Mouse (Mus musculus): ENCODE results near the gene Ell. TPM values are rescaled to one million over a fixed set of nuclear protein-coding genes. Genes with fewer than 3 reads are reported as not detected.

Gene Ell
- polyA plus RNA-seq, 1 experiment from 2014 or later = 26.1 TPM

- ATAC-seq = no peak
- in situ Hi-C loops (cut with MboI; ENCODE audit: low pct_unique_long_range_greater_than_20kb) = no loop called here
- CTCF ChIA-PET = interaction anchor here (1.6 to 5.2 kb wide), 4 partner anchors 9 to 49 kb away, joined by 5 to 64 read pairs (median 10); no protein-coding TSS in a partner anchor
- no peaks in the 10 kb centered on the region for H3K27me3 ChIP-seq
- TF ChIP-seq CTCF (IDR thresholded peaks at IDR 0.05) = no peak
- no peak for DNase-seq (ENCODE audit: low read depth, low spot score)
- POLR2A ChIA-PET = interaction anchor here (1.5 to 2.4 kb wide), 2 partner anchors 15 to 48 kb away, joined by 3 to 7 read pairs; no protein-coding TSS in a partner anchor
Observed at GRCm38 (mm10) chr8:70561809-70562535, 22.7 kb downstream of the Ell start.

DNA sequence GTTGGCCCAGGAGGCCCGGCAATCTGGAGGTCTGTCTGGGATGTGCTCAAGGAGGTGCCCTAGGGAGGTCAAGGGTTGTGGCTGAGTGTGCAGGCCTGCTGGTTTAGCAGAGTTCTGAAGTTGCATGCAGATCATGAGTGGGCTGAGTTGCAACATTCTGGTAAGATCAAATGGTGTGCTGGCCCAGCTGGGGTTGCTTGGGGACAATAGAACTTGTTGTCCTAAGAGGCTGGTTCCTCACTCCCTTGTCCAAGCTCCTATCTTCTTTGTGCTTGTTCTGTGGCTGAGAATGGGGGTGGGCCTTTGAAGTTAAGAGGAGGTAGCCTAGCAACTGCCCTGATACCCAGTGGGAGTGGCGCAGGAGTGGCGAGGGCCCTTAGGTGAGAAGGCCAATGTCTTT, 23.5 kb downstream of the Ell start:
- no peak for DNase-seq (ENCODE audit: low read depth, low spot score)
- H3K27me3 ChIP-seq = no peaks in the 10 kb centered on the region
- in situ Hi-C loops (cut with MboI; ENCODE audit: low pct_unique_long_range_greater_than_20kb) = no loop called here
- ATAC-seq = no peak
- ChIA-PET CTCF (no interaction called here), POLR2A (interaction anchor here (1.4 kb wide), 1 partner anchor 31 kb away, joined by 4 read pairs; no protein-coding TSS in a partner anchor)
- TF ChIP-seq CTCF (IDR thresholded peaks at IDR 0.05) = no peak

DNA sequence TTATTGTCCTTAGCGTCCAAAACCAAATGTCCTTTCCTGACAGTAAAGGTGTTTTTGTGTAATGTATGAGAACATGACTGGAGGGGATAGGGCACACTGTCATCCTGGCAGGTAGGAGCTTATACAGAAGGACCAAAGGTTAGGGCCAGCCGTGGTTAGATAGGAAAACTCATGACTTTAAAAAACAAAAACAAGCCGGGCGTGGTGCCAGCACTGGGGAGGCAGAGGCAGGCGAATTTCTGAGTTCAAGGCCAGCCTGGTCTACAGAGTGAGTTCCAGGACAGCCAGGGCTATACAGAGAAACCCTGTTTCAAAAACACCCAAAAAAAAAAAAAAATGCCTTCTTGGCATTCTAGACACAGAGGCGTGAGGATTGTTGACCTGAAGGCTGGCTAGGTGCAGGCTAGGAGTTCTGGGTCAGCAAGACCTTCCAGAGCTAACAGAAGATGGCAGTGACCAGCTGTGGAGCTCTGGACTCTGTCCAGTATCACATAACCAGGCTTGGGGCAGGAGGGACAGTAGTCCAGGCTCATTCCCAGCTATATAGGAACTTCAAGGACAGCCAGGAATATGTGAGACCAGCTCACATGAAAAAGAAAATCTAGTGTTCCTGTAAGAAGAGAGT, 24.6 kb downstream of the Ell start:
- no peak for TF ChIP-seq CTCF (IDR thresholded peaks at IDR 0.05)
- ATAC-seq = no peak

GRCm38 (mm10) chr8:70564696-70565235, 25.5 kb downstream of the Ell start:
- no peaks in the 10 kb centered on the region for H3K27me3 ChIP-seq
- peak; percentile 17 for ATAC-seq
- DNase-seq (ENCODE audit: low read depth, low spot score) = no peak
- in situ Hi-C loops (cut with MboI; ENCODE audit: low pct_unique_long_range_greater_than_20kb) = no loop called here
- POLR2A ChIA-PET = interaction anchor here (0.8 to 1.6 kb wide), 3 partner anchors 9 to 12 kb away, joined by 3 to 4 read pairs (median 3); no protein-coding TSS in a partner anchor
- no peak for TF ChIP-seq CTCF (IDR thresholded peaks at IDR 0.05)
- CTCF ChIA-PET = interaction anchor here (1.1 to 1.8 kb wide), 7 partner anchors 9 to 39 kb away, joined by 3 to 8 read pairs (median 3); no protein-coding TSS in a partner anchor

More for the DNA sequence above, 24.6 kb downstream of the Ell start:
- no peak for DNase-seq (ENCODE audit: low read depth, low spot score)
- in situ Hi-C loops (cut with MboI; ENCODE audit: low pct_unique_long_range_greater_than_20kb) = no loop called here
- ChIA-PET CTCF (interaction anchor here (1.0 to 1.7 kb wide), 6 partner anchors 9 to 40 kb away, joined by 3 to 8 read pairs (median 3); no protein-coding TSS in a partner anchor), POLR2A (interaction anchor here (1.0 to 1.6 kb wide), 4 partner anchors 10 to 32 kb away, joined by 3 to 5 read pairs (median 4); no protein-coding TSS in a partner anchor)
- no peaks in the 10 kb centered on the region for H3K27me3 ChIP-seq

DNA sequence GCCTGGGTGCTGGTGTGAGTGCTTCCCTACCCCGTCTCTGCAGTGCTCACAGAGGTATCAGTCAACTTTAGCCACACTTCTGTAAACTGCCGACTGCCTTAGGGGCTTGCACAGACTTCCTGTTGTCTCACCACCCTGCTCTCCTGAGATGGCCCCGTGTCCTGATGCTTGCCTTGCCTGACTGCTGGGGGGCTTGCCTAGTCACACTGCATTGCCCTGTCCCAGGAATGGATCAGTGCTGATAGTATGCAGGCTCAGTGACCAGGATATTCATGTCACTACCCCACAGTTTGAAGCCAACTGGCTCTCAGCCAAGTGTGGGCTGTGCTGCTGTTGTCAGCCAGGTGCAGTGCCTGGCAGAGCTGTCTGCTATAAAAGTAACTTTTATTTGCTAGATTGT, 26.3 kb downstream of the Ell start:
- ATAC-seq (peak; percentile 15), DNase-seq (ENCODE audit: low read depth, low spot score) (no peak)
- in situ Hi-C loops (cut with MboI; ENCODE audit: low pct_unique_long_range_greater_than_20kb) = no loop called here
- no peak for TF ChIP-seq CTCF (IDR thresholded peaks at IDR 0.05)
- ChIA-PET CTCF (interaction anchor here (1.1 to 1.8 kb wide), 3 partner anchors 9 to 38 kb away, joined by 3 to 4 read pairs (median 3); no protein-coding TSS in a partner anchor), POLR2A (interaction anchor here (0.8 kb wide), 1 partner anchor 9 kb away, joined by 3 read pairs; no protein-coding TSS in a partner anchor)
- no peaks in the 10 kb centered on the region for H3K27me3 ChIP-seq

- CTCF ChIA-PET = interaction anchor here (0.8 to 1.7 kb wide), 5 partner anchors 9 to 41 kb away, joined by 3 to 10 read pairs (median 3); no protein-coding TSS in a partner anchor
- no peak for ATAC-seq
Observed at GRCm38 (mm10) chr8:70570360-70570759, 31.1 kb downstream of the Ell start.

DNA sequence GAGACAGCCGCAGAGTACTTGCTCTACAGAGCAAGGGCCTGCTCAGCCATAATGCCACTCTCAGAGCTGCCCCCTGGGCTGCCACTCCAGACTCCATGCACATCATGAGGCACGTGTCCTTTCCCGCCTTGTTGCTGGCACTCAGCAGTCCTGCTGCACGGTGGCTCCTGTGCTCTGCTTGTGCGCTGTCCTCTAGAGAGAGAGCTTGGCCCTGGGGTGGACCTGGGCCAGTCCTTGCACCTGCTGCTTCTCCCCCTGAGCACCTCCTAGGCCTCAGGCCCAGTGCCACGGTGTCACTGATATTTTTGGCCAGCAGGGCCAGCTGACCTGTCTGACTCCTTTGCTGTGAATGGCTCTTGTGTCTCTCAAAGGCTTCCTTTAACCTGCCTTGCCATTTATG, 31.7 kb downstream of the Ell start:
- no peak for ATAC-seq
- ChIA-PET POLR2A (interaction anchor here (1.0 to 1.9 kb wide), 3 partner anchors 30 to 39 kb away, joined by 3 to 6 read pairs (median 4); partner anchors contain the start of gene Ssbp4), CTCF (interaction anchor here (0.8 to 1.7 kb wide), 4 partner anchors 9 to 26 kb away, joined by 3 to 10 read pairs (median 3); no protein-coding TSS in a partner anchor)
- in situ Hi-C loops (cut with MboI; ENCODE audit: low pct_unique_long_range_greater_than_20kb) = no loop called here
- no peak for TF ChIP-seq CTCF (IDR thresholded peaks at IDR 0.05)
- no peaks in the 10 kb centered on the region for H3K27me3 ChIP-seq
- DNase-seq (ENCODE audit: low read depth, low spot score) = no peak

More at GRCm38 (mm10) chr8:70570360-70570759, 31.1 kb downstream of the Ell start:
- in situ Hi-C loops (cut with MboI; ENCODE audit: low pct_unique_long_range_greater_than_20kb) = no loop called here
- POLR2A ChIA-PET = interaction anchor here (1.0 to 1.9 kb wide), 4 partner anchors 10 to 40 kb away, joined by 3 to 6 read pairs (median 4); partner anchors contain the start of gene Ssbp4
- DNase-seq (ENCODE audit: low read depth, low spot score) = no peak
- H3K27me3 ChIP-seq = no peaks in the 10 kb centered on the region
- TF ChIP-seq CTCF (IDR thresholded peaks at IDR 0.05) = no peak

DNA sequence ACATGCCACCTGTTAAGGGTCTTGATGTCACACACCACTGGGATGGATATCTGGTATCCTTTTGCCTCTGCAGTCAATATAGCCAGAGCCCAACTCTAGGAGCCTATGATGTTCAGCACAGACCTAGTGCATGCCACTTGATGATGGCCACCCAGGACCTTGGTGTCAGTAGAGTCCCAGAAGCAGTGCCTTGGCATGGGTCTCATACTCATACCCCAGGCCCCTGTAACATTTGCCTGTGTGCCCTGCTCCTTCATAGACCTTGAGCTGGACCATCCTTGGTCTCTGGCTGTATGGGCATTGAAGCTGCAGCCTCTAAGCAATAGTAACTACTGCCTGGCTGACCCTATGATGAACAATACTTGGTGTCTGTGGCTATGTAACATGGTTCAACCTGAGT, 35.0 kb downstream of the Ell start:
- ChIA-PET CTCF (interaction anchor here (1.3 kb wide), 1 partner anchor 9 kb away, joined by 4 read pairs; no protein-coding TSS in a partner anchor), POLR2A (interaction anchor here (0.7 to 1.3 kb wide), 3 partner anchors 9 to 23 kb away, joined by 3 read pairs; no protein-coding TSS in a partner anchor)
- no peak for ATAC-seq
- in situ Hi-C loops (cut with MboI; ENCODE audit: low pct_unique_long_range_greater_than_20kb) = no loop called here
- H3K27me3 ChIP-seq = no peaks in the 10 kb centered on the region
- no peak for TF ChIP-seq CTCF (IDR thresholded peaks at IDR 0.05)
- DNase-seq (ENCODE audit: low read depth, low spot score) = no peak

DNA sequence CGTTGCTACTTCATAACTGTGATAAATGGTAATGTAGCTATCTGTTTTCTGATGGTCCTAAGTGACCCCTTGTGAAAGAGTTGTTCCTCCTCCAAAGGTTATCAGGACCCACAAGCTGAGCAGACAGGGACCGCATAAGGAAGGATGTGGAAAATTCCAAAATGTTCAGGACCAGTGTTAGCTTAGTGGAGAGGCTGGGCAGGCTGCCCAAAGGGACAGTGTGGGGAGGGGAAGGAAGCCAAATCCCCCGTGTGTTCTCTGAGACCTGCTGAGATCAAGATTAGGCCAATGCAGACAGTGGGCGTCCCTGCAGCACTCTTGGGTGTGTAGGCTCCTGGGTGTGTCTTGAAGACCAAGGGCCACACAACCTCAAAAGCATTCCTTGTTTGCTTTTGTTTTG, 35.7 kb downstream of the Ell start:
- in situ Hi-C loops (cut with MboI; ENCODE audit: low pct_unique_long_range_greater_than_20kb) = no loop called here

GRCm38 (mm10) chr8:70577207-70577606, 38.0 kb downstream of the Ell start:
- CTCF ChIA-PET = interaction anchor here (1.1 to 11.7 kb wide), 2 partner anchors 8 to 17 kb away, joined by 3 to 64 read pairs; no protein-coding TSS in a partner anchor
- no peaks in the 10 kb centered on the region for H3K27me3 ChIP-seq
- TF ChIP-seq CTCF (IDR thresholded peaks at IDR 0.05) = no peak
- in situ Hi-C loops (cut with MboI; ENCODE audit: low pct_unique_long_range_greater_than_20kb) = no loop called here
- ATAC-seq = no peak
- POLR2A ChIA-PET = interaction anchor here (1.1 to 1.2 kb wide), 2 partner anchors 13 to 16 kb away, joined by 3 read pairs; no protein-coding TSS in a partner anchor
- no peak for DNase-seq (ENCODE audit: low read depth, low spot score)

More for the DNA sequence above, 35.7 kb downstream of the Ell start:
- POLR2A ChIA-PET = interaction anchor here (0.7 to 1.3 kb wide), 3 partner anchors 10 to 23 kb away, joined by 3 read pairs; no protein-coding TSS in a partner anchor
- no peak for TF ChIP-seq CTCF (IDR thresholded peaks at IDR 0.05)
- CTCF ChIA-PET = interaction anchor here (1.1 to 11.7 kb wide), 3 partner anchors 9 to 15 kb away, joined by 3 to 64 read pairs (median 4); no protein-coding TSS in a partner anchor
- DNase-seq (ENCODE audit: low read depth, low spot score) (no peak), ATAC-seq (no peak)
- no peaks in the 10 kb centered on the region for H3K27me3 ChIP-seq

Data from Patski (cell line).